Mouse (Mus musculus): ENCODE measurements around the gene Zfp689.
A peak's percentile ranks its signal among the peaks of the same experiment; 100 is the strongest.
"Not testable (repeated sequence)": the region's sequence is repeated elsewhere in the genome, so short reads cannot be mapped to it uniquely, and the experiment has no call there.

Gene Zfp689

GRCm38 (mm10) chr7:127404101-127404500 lies 44.9 kb downstream of the Zfp689 start:
- not testable (repeated sequence) for DNase-seq (ENCODE audit: low spot score)

- no peak for DNase-seq (ENCODE audit: low spot score)
These were observed 46.0 kb downstream of the Zfp689 start for GRCm38 (mm10) chr7:127402980-127403379.

GRCm38 (mm10) chr7:127400355-127400754 lies 48.6 kb downstream of the Zfp689 start:
- DNase-seq (ENCODE audit: low spot score): no peak

GRCm38 (mm10) chr7:127393944-127394333 lies 55.0 kb downstream of the Zfp689 start:
- no peak for DNase-seq (ENCODE audit: low spot score)

- DNase-seq (ENCODE audit: low spot score): peak; percentile 98
These were observed 55.6 kb downstream of the Zfp689 start, which contains the start of gene E430018J23Rik for GRCm38 (mm10) chr7:127393157-127393943. E430018J23Rik (minus strand) TSS chr7:127393629.

- no peak for DNase-seq (ENCODE audit: low spot score)
These were observed 56.6 kb downstream of the Zfp689 start for GRCm38 (mm10) chr7:127392251-127392824.

Measured in urinary bladder, postnatal 14 days (tissue).